Mouse (Mus musculus) limb, embryonic 12.5 days (tissue): ENCODE measurements at regions not wholly inside any gene's neighbourhood (a gene's known extent, or its start where the extent isn't known, plus 50 kb on each side); places are given as distances from the start of the nearest gene placed in this dataset.

Source experiments
- ATAC-seq: fragments of 200-750 bp; cut with Nextera tagmentation; 2 replicates; pipeline ENCODE4 v1.8.0; 2017; ENCODE audit warnings: low read depth, moderate TSS enrichment; ENCODE audit not compliant: insufficient number of reproducible peaks, insufficient read depth, low FRiP score, low TSS enrichment
- H3K27ac ChIP-seq: fragments of 300-500 bp; sonication (generic); 2 replicates; pipeline ENCODE4 v1.5.1; 2016; ENCODE audit warnings: mild to moderate bottlenecking, moderate library complexity
- H3K27me3 ChIP-seq: fragments of 300-500 bp; sonication (generic); 2 replicates; pipeline ENCODE4 v1.6.1; 2016; ENCODE audit warnings: mild to moderate bottlenecking, moderate library complexity
- H3K36me3 ChIP-seq: fragments of 300-500 bp; sonication (generic); 2 replicates; pipeline ENCODE4 v1.6.1; 2016; ENCODE audit warnings: mild to moderate bottlenecking, moderate library complexity
- H3K4me1 ChIP-seq: fragments of 300-500 bp; sonication (generic); replicated peaks from 2 replicates; pipeline ENCODE4 v1.6.1; 2016
- H3K4me2 ChIP-seq: fragments of 300-500 bp; sonication (generic); 2 replicates; pipeline ENCODE4 v1.6.1; 2016; ENCODE audit warnings: mild to moderate bottlenecking, moderate library complexity
- H3K4me3 ChIP-seq: fragments of 300-500 bp; sonication (generic); replicated peaks from 2 replicates; pipeline ENCODE4 v1.5.1; 2016; ENCODE audit warnings: mild to moderate bottlenecking
- H3K9ac ChIP-seq: fragments of 300-500 bp; sonication (generic); replicated peaks from 2 replicates; pipeline ENCODE4 v1.6.1; 2016; ENCODE audit warnings: mild to moderate bottlenecking, moderate library complexity
- H3K9me3 ChIP-seq: fragments of 300-500 bp; sonication (generic); 2 replicates; pipeline ENCODE4 v1.6.1; 2016; ENCODE audit warnings: mild to moderate bottlenecking, moderate library complexity
- WGBS: fragments of 180-500 bp; shearing (Covaris S2); methylation state at CpG from one replicate; pipeline ENCODE4 v1.1.7; 2016; 5-methylcytosine and 5-hydroxymethylcytosine counted together

DNA sequence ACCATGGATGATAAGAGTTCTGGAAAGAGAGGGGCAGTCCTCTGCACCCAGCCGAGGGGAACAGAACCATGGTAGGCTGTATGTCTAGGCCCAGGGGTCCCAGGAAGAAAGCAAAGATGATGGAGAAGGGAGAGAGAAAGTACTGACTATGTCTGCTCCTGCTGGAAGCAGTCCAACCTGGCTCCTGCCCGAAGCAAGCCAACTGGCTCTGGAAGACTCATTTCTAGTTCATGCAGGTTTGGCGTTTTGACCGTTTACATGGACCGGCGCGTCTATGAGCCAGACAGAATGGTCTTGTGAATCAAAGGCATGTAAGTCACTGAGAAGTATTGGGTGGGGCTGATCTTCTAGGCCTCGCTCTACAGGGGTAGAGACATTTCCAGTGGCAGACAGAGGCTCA lies 385.6 kb downstream of the Zfp536 start:
- H3K4me2 ChIP-seq: no peak overlapping the region
- H3K27me3 ChIP-seq: peaks cover 6% of the 10 kb centered on the region; the same call in 1 of the 2 replicates
- no peaks in the 10 kb centered on the region for H3K9me3 ChIP-seq
- WGBS: 92% methylated on average over 8 of the region's 8 CpGs
- H3K9ac ChIP-seq: no peak overlapping the region
- H3K4me1 ChIP-seq: no peaks in the 10 kb centered on the region; the same call in 1 of the 2 replicates
- H3K27ac ChIP-seq: no peak overlapping the region
- H3K4me3 ChIP-seq: no peak overlapping the region
- no peaks in the 10 kb centered on the region for H3K36me3 ChIP-seq
- ATAC-seq: no peak

GRCm38 (mm10) chr7:37388843-37389702 lies 384.4 kb downstream of the Zfp536 start:
- H3K27ac ChIP-seq: no peak overlapping the region
- H3K36me3 ChIP-seq: no peaks in the 10 kb centered on the region
- WGBS: 78% methylated on average over 22 of the region's 22 CpGs
- H3K4me1 ChIP-seq: no peaks in the 10 kb centered on the region; the same call in 1 of the 2 replicates
- H3K27me3 ChIP-seq: peaks cover 6% of the 10 kb centered on the region; the same call in 1 of the 2 replicates
- no peak overlapping the region for H3K9ac ChIP-seq
- no peak overlapping the region for H3K4me3 ChIP-seq
- ATAC-seq: no peak
- H3K9me3 ChIP-seq: no peaks in the 10 kb centered on the region
- H3K4me2 ChIP-seq: no peak overlapping the region

DNA sequence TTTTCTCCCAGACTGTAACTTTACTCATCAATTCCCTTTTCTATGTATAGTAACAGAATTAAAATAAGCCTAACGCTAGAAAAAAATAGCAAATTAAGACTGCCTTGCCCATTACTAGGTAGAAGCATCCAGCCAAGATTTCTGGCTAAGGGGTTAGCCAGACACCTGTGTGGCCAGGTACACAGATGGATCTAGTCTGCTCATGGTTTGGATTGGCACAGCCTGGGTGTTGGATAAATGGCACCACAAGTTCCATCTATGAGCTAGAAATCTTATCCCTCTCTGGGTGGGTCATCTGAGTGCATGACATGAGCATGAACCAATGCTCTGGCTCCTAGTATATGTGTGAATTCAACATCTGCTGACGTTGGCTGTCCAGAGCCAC lies 383.7 kb downstream of the Zfp536 start:
- no peak overlapping the region for H3K9ac ChIP-seq
- H3K4me1 ChIP-seq: peaks cover 1% of the 10 kb centered on the region; the same call in 1 of the 2 replicates
- no peaks in the 10 kb centered on the region for H3K36me3 ChIP-seq
- 83% methylated on average over 2 of the region's 2 CpGs for WGBS
- ATAC-seq: no peak
- H3K27ac ChIP-seq: no peak overlapping the region
- no peak overlapping the region for H3K4me3 ChIP-seq
- peaks cover 6% of the 10 kb centered on the region; the same call in 1 of the 2 replicates for H3K27me3 ChIP-seq
- H3K9me3 ChIP-seq: no peaks in the 10 kb centered on the region
- H3K4me2 ChIP-seq: no peak overlapping the region

GRCm38 (mm10) chr7:37390271-37390670 lies 383.2 kb downstream of the Zfp536 start:
- peaks cover 6% of the 10 kb centered on the region; the same call in 1 of the 2 replicates for H3K27me3 ChIP-seq
- no peak overlapping the region for H3K27ac ChIP-seq
- H3K4me3 ChIP-seq: no peak overlapping the region
- H3K9me3 ChIP-seq: no peaks in the 10 kb centered on the region
- peaks cover 4% of the 10 kb centered on the region; the same call in 1 of the 2 replicates for H3K4me1 ChIP-seq
- ATAC-seq: no peak
- WGBS: 94% methylated on average over 7 of the region's 7 CpGs
- H3K36me3 ChIP-seq: no peaks in the 10 kb centered on the region
- no peak overlapping the region for H3K4me2 ChIP-seq
- H3K9ac ChIP-seq: no peak overlapping the region

DNA sequence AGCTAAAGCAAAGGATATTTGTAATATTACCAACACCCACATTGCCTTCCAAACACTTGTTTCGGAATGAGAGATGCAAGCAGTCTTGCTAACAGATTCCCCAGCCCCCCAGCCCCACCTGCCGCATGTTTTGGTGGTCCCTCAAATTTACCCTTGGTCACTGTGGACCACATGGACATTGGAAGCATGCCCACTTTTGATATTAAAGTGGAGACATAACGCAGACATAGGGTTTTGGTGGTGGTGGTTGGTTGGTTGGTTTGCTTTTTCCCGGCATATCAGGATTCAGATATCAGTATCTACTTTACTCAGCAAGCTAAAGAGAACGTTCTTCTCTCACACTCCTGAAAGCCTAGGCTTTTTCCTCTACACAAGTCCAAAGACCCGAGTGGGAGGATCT lies 381.3 kb downstream of the Zfp536 start:
- H3K4me3 ChIP-seq: no peak overlapping the region
- H3K27ac ChIP-seq: no peak overlapping the region
- H3K9me3 ChIP-seq: no peaks in the 10 kb centered on the region
- peaks cover 4% of the 10 kb centered on the region; the same call in 1 of the 2 replicates for H3K4me1 ChIP-seq
- 88% methylated on average over 6 of the region's 6 CpGs for WGBS
- no peak overlapping the region for H3K9ac ChIP-seq
- H3K4me2 ChIP-seq: no peak overlapping the region
- peaks cover 6% of the 10 kb centered on the region; the same call in 1 of the 2 replicates for H3K27me3 ChIP-seq
- no peaks in the 10 kb centered on the region for H3K36me3 ChIP-seq
- ATAC-seq: no peak

GRCm38 (mm10) chr7:37392604-37393003 lies 380.8 kb downstream of the Zfp536 start:
- peaks cover 6% of the 10 kb centered on the region; the same call in 1 of the 2 replicates for H3K27me3 ChIP-seq
- WGBS: 71% methylated on average over 8 of the region's 8 CpGs
- peaks cover 4% of the 10 kb centered on the region; the same call in 1 of the 2 replicates for H3K4me1 ChIP-seq
- H3K4me3 ChIP-seq: no peak overlapping the region
- H3K4me2 ChIP-seq: no peak overlapping the region
- no peak overlapping the region for H3K9ac ChIP-seq
- H3K9me3 ChIP-seq: no peaks in the 10 kb centered on the region
- H3K36me3 ChIP-seq: no peaks in the 10 kb centered on the region
- no peak for ATAC-seq
- no peak overlapping the region for H3K27ac ChIP-seq

GRCm38 (mm10) chr7:37393071-37393470 lies 380.4 kb downstream of the Zfp536 start:
- peaks cover 4% of the 10 kb centered on the region; the same call in 1 of the 2 replicates for H3K4me1 ChIP-seq
- no peak overlapping the region for H3K27ac ChIP-seq
- H3K4me3 ChIP-seq: no peak overlapping the region
- H3K27me3 ChIP-seq: peaks cover 2% of the 10 kb centered on the region; the same call in 1 of the 2 replicates
- no peak overlapping the region for H3K4me2 ChIP-seq
- ATAC-seq: no peak
- no peaks in the 10 kb centered on the region for H3K36me3 ChIP-seq
- no peaks in the 10 kb centered on the region for H3K9me3 ChIP-seq
- 86% methylated on average over 3 of the region's 3 CpGs for WGBS
- H3K9ac ChIP-seq: no peak overlapping the region

DNA sequence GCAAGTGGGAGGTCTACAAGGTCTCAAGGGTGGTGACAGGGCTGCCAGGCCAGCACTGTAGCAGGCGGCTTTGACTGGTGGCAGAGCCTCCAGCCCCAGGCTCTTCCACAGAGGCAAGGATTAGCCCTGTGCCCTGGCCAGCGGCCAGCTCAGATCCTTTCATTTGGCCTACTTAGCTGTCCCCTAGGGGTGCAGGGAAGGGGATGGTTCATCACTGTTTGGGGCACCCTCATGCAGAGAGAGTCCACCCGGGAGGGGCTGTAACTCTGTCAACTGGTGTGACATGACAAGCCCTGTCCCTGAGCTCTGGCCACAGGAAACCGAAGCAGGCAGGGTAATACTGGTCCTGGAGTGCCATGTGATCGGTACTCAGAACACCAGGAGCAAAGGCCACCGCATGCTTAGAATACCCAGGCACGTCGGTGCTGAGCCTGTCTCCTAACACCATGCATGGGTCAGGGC lies 378.4 kb downstream of the Zfp536 start:
- H3K27ac ChIP-seq: no peak overlapping the region
- WGBS: 67% methylated on average over 8 of the region's 8 CpGs
- ATAC-seq: 0 out of 2 replicates have a peak, but pooled peaks have one; percentile 37

DNA sequence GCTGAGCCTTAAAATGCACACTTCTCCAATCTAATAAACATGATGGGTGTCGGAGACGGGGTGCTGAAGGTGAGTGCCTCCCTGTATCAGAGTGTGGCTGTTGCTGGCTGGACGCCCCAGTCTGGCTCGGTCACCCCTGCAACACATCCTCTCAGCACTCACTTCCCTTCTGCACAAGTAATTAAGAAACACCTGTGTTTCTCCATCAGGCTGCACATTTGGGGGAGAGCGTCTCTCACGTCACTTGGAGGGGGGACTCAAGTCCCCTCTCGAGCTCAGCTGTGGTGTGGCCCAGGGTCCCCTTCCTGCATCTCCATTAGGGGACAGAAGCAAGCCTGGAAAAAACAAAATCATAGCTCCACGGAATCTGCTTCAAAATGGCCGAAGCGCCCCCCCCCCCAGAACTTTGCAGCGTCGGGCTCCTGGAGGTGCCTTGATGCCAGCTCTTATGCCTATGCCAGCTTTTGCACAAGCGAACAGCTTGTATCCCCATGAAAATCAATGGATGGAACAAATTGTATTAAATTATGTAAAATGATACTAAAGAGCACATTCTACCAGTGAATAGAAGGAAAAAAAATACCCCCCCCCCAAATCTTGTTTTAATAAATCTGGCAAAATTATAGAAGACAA lies 377.4 kb downstream of the Zfp536 start:
- 0 out of 2 replicates have a peak, but pooled peaks cover 4% of the 10 kb centered on the region for H3K4me1 ChIP-seq
- no peak overlapping the region for H3K4me2 ChIP-seq
- H3K27ac ChIP-seq: no peak overlapping the region
- ATAC-seq: no peak
- H3K9me3 ChIP-seq: no peaks in the 10 kb centered on the region
- no peaks in the 10 kb centered on the region for H3K36me3 ChIP-seq
- WGBS: 67% methylated on average over 13 of the region's 13 CpGs
- H3K9ac ChIP-seq: no peak overlapping the region
- no peak overlapping the region for H3K4me3 ChIP-seq
- no peaks in the 10 kb centered on the region for H3K27me3 ChIP-seq

More for the DNA sequence above, 378.4 kb downstream of the Zfp536 start:
- Histone ChIP-seq H3K4me3 (no peak overlapping the region), H3K4me2 (no peak overlapping the region), H3K9me3 (no peaks in the 10 kb centered on the region), H3K9ac (no peak overlapping the region), H3K4me1 (0 out of 2 replicates have a peak, but pooled peaks cover 4% of the 10 kb centered on the region), H3K27me3 (no peaks in the 10 kb centered on the region), H3K36me3 (no peaks in the 10 kb centered on the region)

- no peak overlapping the region for H3K4me2 ChIP-seq
- H3K27me3 ChIP-seq: peaks cover 3% of the 10 kb centered on the region; the same call in 1 of the 2 replicates
- no peak for ATAC-seq
- no peaks in the 10 kb centered on the region for H3K36me3 ChIP-seq
- no peaks in the 10 kb centered on the region for H3K9me3 ChIP-seq
- 94% methylated on average over 2 of the region's 2 CpGs for WGBS
- H3K9ac ChIP-seq: no peak overlapping the region
- H3K4me1 ChIP-seq: no peaks in the 10 kb centered on the region
- no peak overlapping the region for H3K27ac ChIP-seq
- no peak overlapping the region for H3K4me3 ChIP-seq
Measured at GRCm38 (mm10) chr7:37403483-37403882, 370.0 kb downstream of the Zfp536 start.

- Histone ChIP-seq H3K4me3 (no peak overlapping the region), H3K4me1 (no peaks in the 10 kb centered on the region), H3K36me3 (no peaks in the 10 kb centered on the region), H3K27me3 (no peaks in the 10 kb centered on the region), H3K9ac (no peak overlapping the region), H3K9me3 (no peaks in the 10 kb centered on the region), H3K27ac (no peak overlapping the region), H3K4me2 (no peak overlapping the region)
- ATAC-seq: no peak
- WGBS: 27% methylated on average over 4 of the region's 4 CpGs
Measured at GRCm38 (mm10) chr7:37413350-37413749, 360.1 kb downstream of the Zfp536 start.
